Mouse (Mus musculus) ES-E14 (cell line): ENCODE data around the gene Slc48a1.

Experiments used
- CHD2 ChIP-seq: IDR thresholded peaks from 2 replicates; pipeline ENCODE4 v1.6.1; 2014; ENCODE audit warnings: mild to moderate bottlenecking, low read depth, low read length, inconsistent platforms
- HCFC1 ChIP-seq: IDR thresholded peaks from 2 replicates; pipeline ENCODE4 v1.6.1; 2012; ENCODE audit warnings: low read length, inconsistent platforms, borderline replicate concordance; ENCODE audit not compliant: insufficient read depth
- MAFK ChIP-seq: IDR thresholded peaks from 2 replicates; pipeline ENCODE4 v1.6.1; 2014; ENCODE audit warnings: mild to moderate bottlenecking, low read depth, low read length, inconsistent platforms; ENCODE audit not compliant: insufficient read depth
- ZC3H11A ChIP-seq: IDR thresholded peaks from 2 replicates; pipeline ENCODE4 v1.6.1; 2012; ENCODE audit warnings: low read depth, mild to moderate bottlenecking, inconsistent platforms, low read length, borderline replicate concordance
- ZNF384 ChIP-seq: IDR thresholded peaks from 2 replicates; pipeline ENCODE4 v1.6.1; 2012; ENCODE audit warnings: low read depth, low read length, inconsistent platforms

DNA sequence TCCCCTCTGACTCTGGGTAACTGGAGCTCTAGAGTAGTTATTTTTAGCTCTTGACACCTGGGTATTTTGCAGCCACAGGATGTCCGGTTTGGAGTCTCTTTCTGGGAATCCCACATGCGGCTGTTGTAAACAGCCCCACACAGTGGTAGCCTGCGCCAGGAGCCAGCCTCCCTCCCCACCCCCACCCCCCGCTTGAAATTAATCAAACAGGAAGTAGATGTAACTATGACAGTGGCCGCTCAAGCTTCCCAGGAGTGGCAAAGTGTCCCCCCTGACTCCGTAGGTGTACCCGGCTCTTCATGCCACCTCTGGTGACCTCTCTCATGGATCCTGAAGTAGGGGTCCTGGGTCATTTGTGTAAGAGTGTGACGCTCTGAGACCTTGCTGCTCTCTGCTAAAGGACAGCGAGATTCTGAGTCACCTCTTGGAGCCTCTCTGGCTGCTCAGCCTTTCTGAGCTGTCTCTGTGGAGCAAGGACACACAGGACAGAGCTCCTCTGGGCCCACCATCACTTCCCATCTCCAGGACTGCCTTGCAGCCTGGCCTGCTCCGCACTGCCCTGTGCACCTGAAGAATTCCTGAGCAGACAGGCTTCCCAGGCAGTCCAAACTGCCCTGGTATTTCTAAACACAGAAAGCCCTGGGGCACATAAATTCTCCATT lies 43.1 kb downstream of the Slc48a1 start:
- TF ChIP-seq ZNF384 (no peak), HCFC1 (no peak), MAFK (no peak), CHD2 (no peak), ZC3H11A (no peak)
